Mouse (Mus musculus) lung, embryonic 14.5 days (tissue): ENCODE results near the gene S100z. TPM values are rescaled to one million over a fixed set of nuclear protein-coding genes. Genes with fewer than 3 reads are reported as not detected.
A peak's percentile ranks its signal among the peaks of the same experiment; 100 is the strongest.

Source experiments
- ATAC-seq: fragments of 200-750 bp; cut with Nextera tagmentation; 2 replicates; pipeline ENCODE4 v1.8.0; 2017; ENCODE audit warnings: mild to moderate bottlenecking, moderate TSS enrichment, moderate library complexity; ENCODE audit not compliant: insufficient read depth
- DNase-seq: peaks from one replicate; pipeline ENCODE4 v3.0.0-alpha.2; 2015
- H3K27ac ChIP-seq: fragments of 300-500 bp; sonication (generic); 2 replicates; pipeline ENCODE4 v1.5.1; 2014; ENCODE audit warnings: low read depth, mild to moderate bottlenecking, moderate library complexity
- H3K27me3 ChIP-seq: fragments of 300-500 bp; sonication (generic); 2 replicates; pipeline ENCODE4 v1.6.1; 2014; ENCODE audit warnings: low read length, control low read depth; ENCODE audit not compliant: insufficient read depth
- H3K36me3 ChIP-seq: fragments of 300-500 bp; sonication (generic); 2 replicates; pipeline ENCODE4 v1.6.1; 2014; ENCODE audit warnings: control low read depth; ENCODE audit not compliant: insufficient read depth
- H3K4me1 ChIP-seq: fragments of 300-500 bp; sonication (generic); 2 replicates; pipeline ENCODE4 v1.6.1; 2014; ENCODE audit warnings: antibody characterized with exemption, control low read depth; ENCODE audit not compliant: insufficient read depth
- H3K4me2 ChIP-seq: fragments of 300-500 bp; sonication (generic); 2 replicates; pipeline ENCODE4 v1.6.1; 2014; ENCODE audit warnings: mild to moderate bottlenecking
- H3K4me3 ChIP-seq: fragments of 300-500 bp; sonication (generic); 2 replicates; pipeline ENCODE4 v1.5.1; 2014; ENCODE audit warnings: low read depth, low read length
- H3K9ac ChIP-seq: fragments of 300-500 bp; sonication (generic); 2 replicates; pipeline ENCODE4 v1.6.1; 2014
- H3K9me3 ChIP-seq: fragments of 300-500 bp; sonication (generic); 2 replicates; pipeline ENCODE4 v1.6.1; 2016; ENCODE audit warnings: low read depth, low read length, control low read depth
- CTCF ChIP-seq: IDR thresholded peaks from 2 replicates; pipeline ENCODE4 v1.5.1; 2016; ENCODE audit warnings: antibody characterized with exemption, low read depth
- WGBS: fragments of 180-500 bp; shearing (Covaris S2); extraction: QIAGEN DNeasy Blood & Tissue Kit; methylation state at CpG from one replicate; pipeline ENCODE4 v1.1.7; 2014; 5-methylcytosine and 5-hydroxymethylcytosine counted together
- polyA plus RNA-seq: library from polyadenylated mRNA; unstranded; fragments of >200 nt; fragmentation: Nextera tagmentation; extraction: Ambion mirVana; gene quantifications from 2 replicates; pipeline ENCODE4 v1.2.1, GENCODE M21; 2014

Gene S100z
- polyA plus RNA-seq, 1 experiment from 2014 or later, result 0.74 TPM

GRCm38 (mm10) chr13:95444824-95445223 lies 33.7 kb downstream of the S100z start, which contains the start of gene Crhbp:
Crhbp (minus strand) TSS chr13:95444924.
- Histone ChIP-seq H3K27me3 (peaks cover 29% of the 10 kb centered on the region), H3K4me1 (no peaks in the 10 kb centered on the region), H3K27ac (no peak within 1 kb of the TSS), H3K4me2 (peak within 1 kb of the TSS; percentile 83), H3K36me3 (no peaks in the 10 kb centered on the region), H3K9me3 (no peaks in the 10 kb centered on the region), H3K4me3 (peak within 1 kb of the TSS; percentile 40), H3K9ac (peak within 1 kb of the TSS; percentile 16; the same call in 1 of the 2 replicates)
- ATAC-seq (no peak), DNase-seq (no peak)
- no peak for TF ChIP-seq CTCF
- WGBS, result 38% methylated on average over 11 of the region's 11 CpGs

- Histone ChIP-seq H3K9me3 (no peaks in the 10 kb centered on the region), H3K27ac (no peak overlapping the region), H3K27me3 (peaks cover 29% of the 10 kb centered on the region), H3K4me1 (no peaks in the 10 kb centered on the region), H3K9ac (peak overlapping the region; percentile 16; the same call in 1 of the 2 replicates), H3K4me2 (peak overlapping the region; percentile 83), H3K36me3 (no peaks in the 10 kb centered on the region), H3K4me3 (peak overlapping the region; percentile 40; the same call in 1 of the 2 replicates)
- ATAC-seq, result no peak
- no peak for TF ChIP-seq CTCF
- 15% methylated on average over 7 of the region's 7 CpGs for WGBS
- no peak for DNase-seq
Measured at GRCm38 (mm10) chr13:95444291-95444690, 34.2 kb downstream of the S100z start.

GRCm38 (mm10) chr13:95443376-95444233 lies 34.9 kb downstream of the S100z start:
- H3K27ac ChIP-seq, result no peak overlapping the region
- under 1% methylated on average over 44 of the region's 46 CpGs for WGBS
- H3K4me1 ChIP-seq, result no peaks in the 10 kb centered on the region
- peak overlapping the region; percentile 16; the same call in 1 of the 2 replicates for H3K9ac ChIP-seq
- ATAC-seq (peak; percentile 54), DNase-seq (peak; percentile 76)
- H3K4me2 ChIP-seq, result peak overlapping the region; percentile 83
- peak overlapping the region; percentile 40 for H3K4me3 ChIP-seq
- peaks cover 29% of the 10 kb centered on the region for H3K27me3 ChIP-seq
- H3K36me3 ChIP-seq, result no peaks in the 10 kb centered on the region
- no peaks in the 10 kb centered on the region for H3K9me3 ChIP-seq
- TF ChIP-seq CTCF, result peak; percentile 60

- peaks cover 29% of the 10 kb centered on the region for H3K27me3 ChIP-seq
- no peaks in the 10 kb centered on the region for H3K9me3 ChIP-seq
- H3K27ac ChIP-seq, result no peak overlapping the region
- ATAC-seq (no peak), DNase-seq (no peak)
- H3K9ac ChIP-seq, result no peak overlapping the region
- WGBS, result 30% methylated on average over 4 of the region's 4 CpGs
- H3K4me2 ChIP-seq, result peak overlapping the region; percentile 83
- no peak for TF ChIP-seq CTCF
- H3K36me3 ChIP-seq, result no peaks in the 10 kb centered on the region
- no peaks in the 10 kb centered on the region for H3K4me1 ChIP-seq
- H3K4me3 ChIP-seq, result no peak overlapping the region
Measured at GRCm38 (mm10) chr13:95442901-95443300, 35.6 kb downstream of the S100z start.

GRCm38 (mm10) chr13:95439569-95439968 lies 39.0 kb downstream of the S100z start:
- ATAC-seq (no peak), DNase-seq (no peak)
- TF ChIP-seq CTCF, result no peak
- Histone ChIP-seq H3K4me1 (no peaks in the 10 kb centered on the region), H3K27ac (no peak overlapping the region), H3K27me3 (peaks cover 20% of the 10 kb centered on the region), H3K9ac (no peak overlapping the region), H3K4me2 (no peak overlapping the region), H3K36me3 (no peaks in the 10 kb centered on the region), H3K9me3 (no peaks in the 10 kb centered on the region), H3K4me3 (no peak overlapping the region)
- 60% methylated on average over 5 of the region's 5 CpGs for WGBS

GRCm38 (mm10) chr13:95431760-95432159 lies 46.8 kb downstream of the S100z start:
- Histone ChIP-seq H3K4me3 (no peak overlapping the region), H3K4me2 (no peak overlapping the region), H3K4me1 (no peaks in the 10 kb centered on the region), H3K9me3 (no peaks in the 10 kb centered on the region), H3K27me3 (no peaks in the 10 kb centered on the region), H3K27ac (no peak overlapping the region), H3K36me3 (no peaks in the 10 kb centered on the region), H3K9ac (no peak overlapping the region)
- 50% methylated on average over 10 of the region's 10 CpGs for WGBS
- DNase-seq (peak; percentile 33), ATAC-seq (peak; percentile 44)
- TF ChIP-seq CTCF, result no peak

- no peak for TF ChIP-seq CTCF
- WGBS, result 85% methylated on average over 3 of the region's 3 CpGs
Measured at GRCm38 (mm10) chr13:95427499-95427898, 51.0 kb downstream of the S100z start.

More at GRCm38 (mm10) chr13:95427499-95427898, 51.0 kb downstream of the S100z start:
- H3K9me3 ChIP-seq, result no peaks in the 10 kb centered on the region
- H3K4me3 ChIP-seq, result no peak overlapping the region
- no peak overlapping the region for H3K27ac ChIP-seq
- H3K4me1 ChIP-seq, result no peaks in the 10 kb centered on the region
- H3K9ac ChIP-seq, result no peak overlapping the region
- DNase-seq (no peak), ATAC-seq (no peak)
- no peaks in the 10 kb centered on the region for H3K27me3 ChIP-seq
- H3K36me3 ChIP-seq, result no peaks in the 10 kb centered on the region
- H3K4me2 ChIP-seq, result no peak overlapping the region

Other genes with a start within 250 kb of the S100z start
- gene Pde8b, start 228.4 kb downstream of the S100z start, polyA plus RNA-seq, result 3.4 and 4.3 TPM in 2 replicates
- 73.5 and 74.9 TPM in 2 replicates for gene Zbed3, start 155.1 kb downstream of the S100z start, polyA plus RNA-seq
- gene Aggf1, start 103.4 kb downstream of the S100z start, polyA plus RNA-seq, result 32.2 and 35.7 TPM in 2 replicates
- 0.11 TPM in 1 of 2 replicates, not detected in the other for gene Crhbp, start 33.8 kb downstream of the S100z start, polyA plus RNA-seq
- gene F2rl1, start 46.5 kb upstream of the S100z start, polyA plus RNA-seq, result 4.1 and 4.5 TPM in 2 replicates
- gene F2r, start 139.8 kb upstream of the S100z start, polyA plus RNA-seq, result 109 and 110 TPM in 2 replicates
- 0.91 and 1.3 TPM in 2 replicates for gene F2rl2, start 218.1 kb upstream of the S100z start, polyA plus RNA-seq